Mouse (Mus musculus) megakaryocyte, embryonic 14.5 days (primary cell): Measurements from ENCODE around the gene Hoxb2. TPM values are rescaled to one million over a fixed set of nuclear protein-coding genes. Genes with fewer than 3 reads are reported as not detected.

ENCODE experiments used
- H3K27me3 ChIP-seq: replicated peaks from 2 replicates; pipeline ENCODE3; 2012; ENCODE audit warnings: inconsistent platforms
- H3K36me3 ChIP-seq: replicated peaks from 2 replicates; pipeline ENCODE3; 2012; ENCODE audit warnings: low read length, inconsistent platforms, mixed read lengths
- H3K4me1 ChIP-seq: 2 replicates; pipeline ENCODE4 v1.6.1; 2012; ENCODE audit warnings: inconsistent platforms
- H3K4me3 ChIP-seq: replicated peaks from 2 replicates; pipeline ENCODE3; 2012; ENCODE audit warnings: moderate library complexity, mild to moderate bottlenecking, inconsistent platforms
- H3K9me3 ChIP-seq: 2 replicates; pipeline ENCODE4 v1.6.1; 2012; ENCODE audit warnings: inconsistent platforms
- FLI1 ChIP-seq: IDR thresholded peaks from 2 replicates; pipeline ENCODE4 v1.6.1; 2012; ENCODE audit warnings: low read length, inconsistent platforms, mixed read lengths
- GATA1 ChIP-seq: IDR thresholded peaks from 3 replicates; pipeline ENCODE4 v1.6.1; 2012; ENCODE audit warnings: mixed read lengths, low read length, inconsistent platforms, borderline replicate concordance
- polyA plus RNA-seq: library from polyadenylated mRNA; stranded (reverse); fragments of >175 nt; gene quantifications from 2 replicates; pipeline ENCODE4 v1.2.3, GENCODE M21; 2012; ENCODE audit warnings: low replicate concordance; ENCODE audit not compliant: insufficient read depth

Gene Hoxb2
- polyA plus RNA-seq, 1 experiment = not detected

- peaks cover 10% of the 10 kb centered on the region for H3K4me1 ChIP-seq
- H3K27me3 ChIP-seq = peaks cover 84% of the 10 kb centered on the region
- H3K9me3 ChIP-seq = peaks cover 4% of the 10 kb centered on the region; the same call in 1 of the 2 replicates
- no peak for TF ChIP-seq GATA1
- TF ChIP-seq FLI1 = no peak
- H3K36me3 ChIP-seq = no peaks in the 10 kb centered on the region
- no peak overlapping the region for H3K4me3 ChIP-seq
These were observed 609 bp upstream of the Hoxb2 start for GRCm38 (mm10) chr11:96349491-96350340.

GRCm38 (mm10) chr11:96350791-96351190, 466 bp downstream of the Hoxb2 start:
- no peak for TF ChIP-seq GATA1
- no peak for TF ChIP-seq FLI1
- Histone ChIP-seq H3K9me3 (peaks cover 2% of the 10 kb centered on the region; the same call in 1 of the 2 replicates), H3K27me3 (peaks cover 81% of the 10 kb centered on the region)

GRCm38 (mm10) chr11:96351312-96351711, 987 bp downstream of the Hoxb2 start:
- Histone ChIP-seq H3K27me3 (peaks cover 81% of the 10 kb centered on the region), H3K36me3 (no peaks in the 10 kb centered on the region), H3K9me3 (no peaks in the 10 kb centered on the region), H3K4me1 (peaks cover 10% of the 10 kb centered on the region), H3K4me3 (no peak overlapping the region)
- TF ChIP-seq GATA1 (no peak), FLI1 (no peak)

More at GRCm38 (mm10) chr11:96350791-96351190, 466 bp downstream of the Hoxb2 start:
- Histone ChIP-seq H3K4me1 (peaks cover 10% of the 10 kb centered on the region), H3K4me3 (no peak overlapping the region), H3K36me3 (no peaks in the 10 kb centered on the region)

GRCm38 (mm10) chr11:96351831-96352230, 1.5 kb downstream of the Hoxb2 start:
- Histone ChIP-seq H3K27me3 (peaks cover 79% of the 10 kb centered on the region), H3K9me3 (no peaks in the 10 kb centered on the region), H3K4me3 (peak overlapping the region; percentile 3), H3K36me3 (no peaks in the 10 kb centered on the region), H3K4me1 (peaks cover 10% of the 10 kb centered on the region)
- TF ChIP-seq FLI1 = no peak
- no peak for TF ChIP-seq GATA1

GRCm38 (mm10) chr11:96352691-96353521, 2.6 kb downstream of the Hoxb2 start:
- H3K4me1 ChIP-seq = peaks cover 10% of the 10 kb centered on the region
- H3K4me3 ChIP-seq = peak overlapping the region; percentile 86
- peaks cover 83% of the 10 kb centered on the region for H3K27me3 ChIP-seq
- TF ChIP-seq GATA1 (no peak), FLI1 (no peak)
- H3K36me3 ChIP-seq = no peaks in the 10 kb centered on the region
- no peaks in the 10 kb centered on the region for H3K9me3 ChIP-seq

- Histone ChIP-seq H3K36me3 (no peaks in the 10 kb centered on the region), H3K9me3 (no peaks in the 10 kb centered on the region), H3K4me3 (peak overlapping the region; percentile 86), H3K4me1 (peaks cover 10% of the 10 kb centered on the region), H3K27me3 (peaks cover 81% of the 10 kb centered on the region)
- TF ChIP-seq GATA1 (no peak), FLI1 (no peak)
These were observed 3.2 kb downstream of the Hoxb2 start for GRCm38 (mm10) chr11:96353522-96353841.

GRCm38 (mm10) chr11:96353939-96354338, 3.6 kb downstream of the Hoxb2 start:
- TF ChIP-seq GATA1 (no peak), FLI1 (no peak)
- no peak overlapping the region for H3K4me3 ChIP-seq
- peaks cover 81% of the 10 kb centered on the region for H3K27me3 ChIP-seq
- peaks cover 10% of the 10 kb centered on the region for H3K4me1 ChIP-seq
- no peaks in the 10 kb centered on the region for H3K36me3 ChIP-seq
- no peaks in the 10 kb centered on the region for H3K9me3 ChIP-seq

GRCm38 (mm10) chr11:96354376-96354775, 4.1 kb downstream of the Hoxb2 start:
- peaks cover 10% of the 10 kb centered on the region for H3K4me1 ChIP-seq
- TF ChIP-seq FLI1 (no peak), GATA1 (no peak)
- no peak overlapping the region for H3K4me3 ChIP-seq
- no peaks in the 10 kb centered on the region for H3K9me3 ChIP-seq
- peaks cover 79% of the 10 kb centered on the region for H3K27me3 ChIP-seq
- no peaks in the 10 kb centered on the region for H3K36me3 ChIP-seq

- Histone ChIP-seq H3K9me3 (no peaks in the 10 kb centered on the region), H3K4me3 (no peak overlapping the region), H3K36me3 (no peaks in the 10 kb centered on the region), H3K27me3 (peaks cover 79% of the 10 kb centered on the region), H3K4me1 (peaks cover 10% of the 10 kb centered on the region)
- TF ChIP-seq FLI1 = no peak
- no peak for TF ChIP-seq GATA1
These were observed 4.5 kb downstream of the Hoxb2 start for GRCm38 (mm10) chr11:96354801-96355311.
